Mouse (Mus musculus) myocyte (in vitro differentiated cells): ENCODE results near the gene Cep152. TPM values are rescaled to one million over a fixed set of nuclear protein-coding genes. Genes with fewer than 3 reads are reported as not detected.

Experiments
- H3K27me3 ChIP-seq: one replicate; pipeline ENCODE4 v1.6.1; 2011; ENCODE audit not compliant: control insufficient read depth, insufficient read depth, insufficient read length
- H3K36me3 ChIP-seq: one replicate; pipeline ENCODE4 v1.6.1; 2011; ENCODE audit not compliant: control insufficient read depth, insufficient read depth
- H3K4me2 ChIP-seq: one replicate; pipeline ENCODE4 v1.6.1; 2011; ENCODE audit warnings: low read depth, control low read depth
- H3K4me3 ChIP-seq: one replicate; pipeline ENCODE4 v1.5.1; 2011; ENCODE audit warnings: mild to moderate bottlenecking, control low read depth, moderate library complexity
- H3K79me2 ChIP-seq: one replicate; pipeline ENCODE4 v1.6.1; 2011; ENCODE audit not compliant: control insufficient read depth, insufficient read depth
- H3ac ChIP-seq: one replicate; pipeline ENCODE4 v1.6.1; 2011; ENCODE audit not compliant: control insufficient read depth, insufficient read length
- CEBPB ChIP-seq: IDR thresholded peaks from 2 replicates; pipeline ENCODE4 v1.6.1; 2011; ENCODE audit warnings: mild to moderate bottlenecking, moderate library complexity; ENCODE audit not compliant: poor library complexity, insufficient read depth, severe bottlenecking
- E2F4 ChIP-seq: IDR thresholded peaks from one replicate; pipeline ENCODE4 v1.6.1; 2011; ENCODE audit warnings: mild to moderate bottlenecking, control low read depth, moderate library complexity; ENCODE audit not compliant: insufficient read depth
- MAX ChIP-seq: IDR thresholded peaks from one replicate; pipeline ENCODE4 v1.6.1; 2011; ENCODE audit warnings: low read depth, mild to moderate bottlenecking, control low read depth
- MYOD1 ChIP-seq, 3 experiments: IDR thresholded peaks; one replicate each; pipeline ENCODE4 v1.6.1; 2011; ENCODE audit warnings: control low read depth in 2 of 3, low read depth in 2 of 3, mild to moderate bottlenecking in 2 of 3, moderate library complexity in 1 of 3; ENCODE audit not compliant: insufficient read length in 2 of 3, control insufficient read depth in 1 of 3
- MYOG ChIP-seq, 3 experiments: IDR thresholded peaks; one replicate each; pipeline ENCODE4 v1.6.1; 2011; ENCODE audit warnings: control low read depth in 2 of 3, low read depth in 2 of 3, mild to moderate bottlenecking in 2 of 3; ENCODE audit not compliant: insufficient read length in 2 of 3, control insufficient read depth in 1 of 3, insufficient read depth in 1 of 3
- POLR2A ChIP-seq: IDR thresholded peaks from one replicate; pipeline ENCODE4 v1.6.1; 2011; ENCODE audit warnings: low read depth, mild to moderate bottlenecking, control low read depth, moderate library complexity; ENCODE audit not compliant: insufficient read length
- POLR2AphosphoS2 ChIP-seq: IDR thresholded peaks from one replicate; pipeline ENCODE4 v1.6.1; 2011; ENCODE audit warnings: low read depth, control low read depth; ENCODE audit not compliant: insufficient read length
- REST ChIP-seq: IDR thresholded peaks from one replicate; pipeline ENCODE4 v1.6.1; 2011; ENCODE audit warnings: mild to moderate bottlenecking, control low read depth, moderate library complexity; ENCODE audit not compliant: insufficient read depth, insufficient read length
- SRF ChIP-seq: IDR thresholded peaks from one replicate; pipeline ENCODE4 v1.6.1; 2011; ENCODE audit warnings: low read depth; ENCODE audit not compliant: control insufficient read depth, insufficient read length
- TCF12 ChIP-seq: IDR thresholded peaks from one replicate; pipeline ENCODE4 v1.6.1; 2011; ENCODE audit warnings: mild to moderate bottlenecking, control low read depth; ENCODE audit not compliant: poor library complexity, insufficient read depth, severe bottlenecking
- TCF3 ChIP-seq: IDR thresholded peaks from one replicate; pipeline ENCODE4 v1.6.1; 2011; ENCODE audit warnings: low read depth, control low read depth; ENCODE audit not compliant: insufficient read length
- USF1 ChIP-seq: IDR thresholded peaks from one replicate; pipeline ENCODE4 v1.6.1; 2011; ENCODE audit warnings: low read depth, mild to moderate bottlenecking, control low read depth, moderate library complexity
- polyA plus RNA-seq: library from polyadenylated mRNA; unstranded; fragments of >200 nt; fragmentation: generic; extraction: Trizol; gene quantifications from one replicate; pipeline ENCODE4 v1.2.1, GENCODE M21; 2012; ENCODE audit warnings: missing spikeins

Cep152 gene
- polyA plus RNA-seq, 1 experiment = 0.80 TPM

GRCm38 (mm10) chr2:125660537-125661130 lies 35.7 kb upstream of the Cep152 start:
- Histone ChIP-seq H3K79me2 (no peaks in the 10 kb centered on the region), H3K36me3 (no peaks in the 10 kb centered on the region), H3K4me2 (no peak overlapping the region), H3ac (no peak overlapping the region), H3K4me3 (no peak overlapping the region), H3K27me3 (no peaks in the 10 kb centered on the region)
- TF ChIP-seq TCF3 (no peak), POLR2A (no peak), TCF12 (no peak), MYOD1 (IDR thresholded peaks at IDR 0.05; ENCODE audit: control insufficient read depth in 1 of 3, insufficient read length in 2 of 3, low read depth in 2 of 3) (no peak), SRF (no peak), REST (no peak), MYOG (IDR thresholded peaks at IDR 0.05; ENCODE audit: control insufficient read depth in 1 of 3, insufficient read depth in 1 of 3, insufficient read length in 2 of 3, low read depth in 2 of 3) (no peak), USF1 (no peak), E2F4 (no peak)

GRCm38 (mm10) chr2:125659823-125660536 lies 35.1 kb upstream of the Cep152 start:
- H3K79me2 ChIP-seq = no peaks in the 10 kb centered on the region
- TF ChIP-seq TCF12 (no peak), REST (no peak), MYOG (IDR thresholded peaks at IDR 0.05; ENCODE audit: control insufficient read depth in 1 of 3, insufficient read depth in 1 of 3, insufficient read length in 2 of 3, low read depth in 2 of 3) (no peak), CEBPB (no peak), TCF3 (no peak), USF1 (no peak), POLR2AphosphoS2 (no peak), POLR2A (no peak), SRF (no peak), MAX (no peak), MYOD1 (IDR thresholded peaks at IDR 0.05; ENCODE audit: control insufficient read depth in 1 of 3, insufficient read length in 2 of 3, low read depth in 2 of 3) (no peak), E2F4 (no peak)
- H3K4me2 ChIP-seq = no peak overlapping the region
- H3K36me3 ChIP-seq = no peaks in the 10 kb centered on the region
- H3ac ChIP-seq = no peak overlapping the region
- H3K27me3 ChIP-seq = no peaks in the 10 kb centered on the region
- H3K4me3 ChIP-seq = no peak overlapping the region

GRCm38 (mm10) chr2:125655391-125655790 lies 30.5 kb upstream of the Cep152 start:
- no peaks in the 10 kb centered on the region for H3K27me3 ChIP-seq

GRCm38 (mm10) chr2:125653286-125653685 lies 28.4 kb upstream of the Cep152 start:
- Histone ChIP-seq H3K4me3 (no peak overlapping the region), H3ac (no peak overlapping the region), H3K79me2 (no peaks in the 10 kb centered on the region), H3K4me2 (no peak overlapping the region), H3K27me3 (peaks cover 3% of the 10 kb centered on the region), H3K36me3 (no peaks in the 10 kb centered on the region)
- TF ChIP-seq TCF12 (no peak), SRF (no peak), POLR2AphosphoS2 (no peak), MAX (no peak), TCF3 (no peak), MYOD1 (IDR thresholded peaks at IDR 0.05; ENCODE audit: control insufficient read depth in 1 of 3, insufficient read length in 2 of 3, low read depth in 2 of 3) (no peak), E2F4 (no peak), MYOG (IDR thresholded peaks at IDR 0.05; ENCODE audit: control insufficient read depth in 1 of 3, insufficient read depth in 1 of 3, insufficient read length in 2 of 3, low read depth in 2 of 3) (no peak), USF1 (no peak), REST (no peak), CEBPB (no peak), POLR2A (no peak)

More at GRCm38 (mm10) chr2:125655391-125655790, 30.5 kb upstream of the Cep152 start:
- no peaks in the 10 kb centered on the region for H3K79me2 ChIP-seq
- no peak overlapping the region for H3K4me2 ChIP-seq
- TF ChIP-seq E2F4 (no peak), TCF3 (no peak), MYOG (IDR thresholded peaks at IDR 0.05; ENCODE audit: control insufficient read depth in 1 of 3, insufficient read depth in 1 of 3, insufficient read length in 2 of 3, low read depth in 2 of 3) (no peak), MAX (no peak), REST (no peak), SRF (no peak), USF1 (no peak), MYOD1 (IDR thresholded peaks at IDR 0.05; ENCODE audit: control insufficient read depth in 1 of 3, insufficient read length in 2 of 3, low read depth in 2 of 3) (no peak), POLR2AphosphoS2 (no peak), POLR2A (no peak), TCF12 (no peak), CEBPB (no peak)
- H3K36me3 ChIP-seq = no peaks in the 10 kb centered on the region
- H3K4me3 ChIP-seq = no peak overlapping the region
- no peak overlapping the region for H3ac ChIP-seq
